Mouse (Mus musculus): ENCODE results near the gene Pigm. TPM values are rescaled to one million over a fixed set of nuclear protein-coding genes. Genes with fewer than 3 reads are reported as not detected.

Gene Pigm
- polyA plus RNA-seq, 1 experiment from 2014 or later: 6.6 TPM

DNA sequence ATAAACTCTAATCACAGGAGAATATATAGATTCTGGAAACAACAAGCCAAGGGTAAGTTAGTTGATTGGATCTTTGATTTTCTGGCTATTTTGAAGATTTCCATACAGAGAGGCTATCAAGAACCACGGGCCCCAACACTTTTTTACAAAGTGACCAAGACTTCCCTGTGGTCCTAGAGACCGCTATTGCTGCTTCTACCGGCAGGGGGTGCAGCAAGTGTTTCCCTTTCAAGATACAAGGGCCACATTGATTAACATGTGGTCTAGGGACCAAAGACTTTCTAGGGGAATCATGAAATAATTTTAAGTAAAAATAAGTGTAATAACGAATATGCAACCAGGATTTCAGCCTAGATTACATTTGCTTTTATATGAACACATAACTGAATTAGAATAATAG, 34.5 kb downstream of the Pigm start:
- ChIA-PET CTCF (no interaction called here), POLR2A (no interaction called here)
- no peaks in the 10 kb centered on the region for H3K27me3 ChIP-seq
- peak; percentile 67 for TF ChIP-seq CTCF (IDR thresholded peaks at IDR 0.05)
- in situ Hi-C loops (cut with MboI; ENCODE audit: low pct_unique_long_range_greater_than_20kb): no loop called here
- ATAC-seq (no peak), DNase-seq (ENCODE audit: low read depth, low spot score) (no peak)

DNA sequence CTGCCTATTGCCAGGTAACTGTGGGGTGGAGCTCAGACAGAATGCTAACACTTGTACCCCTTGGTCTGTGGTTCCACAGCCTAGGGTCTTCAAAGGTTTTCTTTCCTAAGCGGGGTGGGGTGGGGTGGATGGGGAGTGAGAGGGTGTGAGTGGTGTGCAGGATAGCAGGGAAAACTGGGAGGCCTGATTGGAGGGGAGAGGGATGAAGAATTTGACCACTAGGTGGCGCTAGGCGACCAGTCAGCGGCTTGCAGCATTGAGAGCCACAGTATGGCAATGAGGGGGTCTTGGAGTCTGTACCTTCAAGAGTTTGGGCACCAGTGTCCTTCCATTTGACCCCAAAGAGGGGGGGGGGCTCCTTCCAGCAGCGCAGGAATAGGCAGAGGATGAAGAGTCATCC, 35.9 kb downstream of the Pigm start:
- H3K27me3 ChIP-seq: no peaks in the 10 kb centered on the region
- CTCF ChIA-PET: interaction anchor here (0.7 to 2.2 kb wide), 4 partner anchors 34 to 78 kb away, joined by 3 to 11 read pairs (median 4); no protein-coding TSS in a partner anchor
- in situ Hi-C loops (cut with MboI; ENCODE audit: low pct_unique_long_range_greater_than_20kb): no loop called here
- ATAC-seq (no peak), DNase-seq (ENCODE audit: low read depth, low spot score) (no peak)
- POLR2A ChIA-PET: no interaction called here
- TF ChIP-seq CTCF (IDR thresholded peaks at IDR 0.05): peak; percentile 66

DNA sequence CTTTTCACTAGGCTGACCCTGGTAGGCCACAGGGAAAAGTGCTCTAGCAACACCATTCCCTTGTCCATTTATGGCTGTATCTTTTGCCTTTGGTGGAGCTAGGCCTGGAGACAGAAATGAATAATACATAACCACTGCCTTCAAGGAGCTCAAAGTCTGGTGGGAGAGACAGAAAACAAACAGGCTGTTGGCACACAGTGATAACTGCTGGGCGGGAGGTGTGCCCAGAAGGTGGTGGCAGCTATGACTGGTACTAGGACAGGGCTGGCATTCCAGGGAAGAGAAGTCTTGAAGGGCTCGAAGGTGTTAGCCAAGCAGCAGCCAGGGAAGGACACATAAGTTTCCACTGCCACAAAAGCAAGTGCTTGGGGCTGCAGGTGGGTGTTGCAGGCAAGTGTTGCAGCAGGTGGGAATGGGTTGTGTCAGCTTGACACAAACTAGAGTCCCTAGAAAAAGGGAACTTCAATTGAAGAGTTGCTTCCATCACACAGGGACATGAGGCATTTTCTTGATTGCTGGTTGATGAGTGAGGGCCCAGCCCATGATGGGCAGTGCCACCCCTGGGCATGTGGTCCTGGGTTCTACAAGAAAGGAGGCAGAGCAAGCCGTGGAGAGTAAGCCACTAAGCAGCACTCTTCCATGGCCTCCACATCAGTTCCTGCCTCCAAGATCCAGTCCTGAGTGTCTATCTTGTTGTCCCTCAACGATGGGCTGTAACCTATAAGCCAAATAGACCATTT, 37.3 kb downstream of the Pigm start:
- POLR2A ChIA-PET: no interaction called here
- DNase-seq (ENCODE audit: low read depth, low spot score) (no peak), ATAC-seq (no peak)
- H3K27me3 ChIP-seq: no peaks in the 10 kb centered on the region
- no peak for TF ChIP-seq CTCF (IDR thresholded peaks at IDR 0.05)
- in situ Hi-C loops (cut with MboI; ENCODE audit: low pct_unique_long_range_greater_than_20kb): no loop called here
- CTCF ChIA-PET: interaction anchor here (0.9 to 2.2 kb wide), 4 partner anchors 10 to 77 kb away, joined by 3 to 11 read pairs (median 4); no protein-coding TSS in a partner anchor

DNA sequence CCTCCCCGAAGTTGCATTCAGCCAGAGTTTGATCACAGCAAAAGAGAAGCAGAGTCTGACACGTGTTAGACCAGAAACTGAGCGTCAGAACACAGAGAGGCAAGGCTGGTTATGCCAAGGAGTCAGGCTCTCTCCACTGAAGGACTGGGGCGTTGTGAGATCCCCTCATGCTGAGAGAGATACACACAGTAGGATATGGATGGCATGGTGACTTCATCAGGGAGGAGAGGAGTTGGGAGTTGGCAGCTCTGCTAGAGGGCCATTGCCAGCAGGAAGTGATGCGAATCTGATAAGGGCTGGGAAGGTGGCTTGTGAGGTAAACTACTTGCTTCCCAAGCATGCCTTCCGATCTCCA, 37.9 kb downstream of the Pigm start:
- no peak for TF ChIP-seq CTCF (IDR thresholded peaks at IDR 0.05)
- in situ Hi-C loops (cut with MboI; ENCODE audit: low pct_unique_long_range_greater_than_20kb): no loop called here
- no peaks in the 10 kb centered on the region for H3K27me3 ChIP-seq
- POLR2A ChIA-PET: no interaction called here
- ATAC-seq (no peak), DNase-seq (ENCODE audit: low read depth, low spot score) (no peak)
- CTCF ChIA-PET: interaction anchor here (0.9 kb wide), 1 partner anchor 9 kb away, joined by 3 read pairs; no protein-coding TSS in a partner anchor

DNA sequence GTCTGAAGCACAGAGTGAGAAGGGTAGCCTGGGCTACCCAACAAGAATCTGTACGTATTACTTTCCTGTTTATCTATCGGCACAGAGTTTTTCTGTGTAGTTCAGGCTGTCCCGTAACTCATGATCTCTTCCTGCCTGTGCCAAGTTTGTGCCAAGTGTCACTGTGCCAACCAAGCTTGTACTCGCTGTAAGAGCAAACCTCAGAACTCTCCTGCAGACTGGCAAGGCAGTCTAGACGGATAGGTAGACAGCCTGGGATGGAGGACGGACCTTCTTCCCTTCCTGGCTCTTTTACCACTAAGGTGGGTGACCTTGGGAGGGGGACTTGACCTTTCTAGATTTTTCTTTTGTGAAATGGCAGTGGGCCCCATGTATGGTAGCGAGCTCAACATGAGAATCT, 38.7 kb downstream of the Pigm start:
- CTCF ChIA-PET: interaction anchor here (1.2 kb wide), 1 partner anchor 75 kb away, joined by 3 read pairs; no protein-coding TSS in a partner anchor
- ATAC-seq: no peak
- no peaks in the 10 kb centered on the region for H3K27me3 ChIP-seq
- TF ChIP-seq CTCF (IDR thresholded peaks at IDR 0.05): no peak
- POLR2A ChIA-PET: no interaction called here
- DNase-seq (ENCODE audit: low read depth, low spot score): no peak
- in situ Hi-C loops (cut with MboI; ENCODE audit: low pct_unique_long_range_greater_than_20kb): loop anchor here (5.0 kb wide), 1 partner anchor 67 kb away; the partner anchor contains the start of gene Igsf9

DNA sequence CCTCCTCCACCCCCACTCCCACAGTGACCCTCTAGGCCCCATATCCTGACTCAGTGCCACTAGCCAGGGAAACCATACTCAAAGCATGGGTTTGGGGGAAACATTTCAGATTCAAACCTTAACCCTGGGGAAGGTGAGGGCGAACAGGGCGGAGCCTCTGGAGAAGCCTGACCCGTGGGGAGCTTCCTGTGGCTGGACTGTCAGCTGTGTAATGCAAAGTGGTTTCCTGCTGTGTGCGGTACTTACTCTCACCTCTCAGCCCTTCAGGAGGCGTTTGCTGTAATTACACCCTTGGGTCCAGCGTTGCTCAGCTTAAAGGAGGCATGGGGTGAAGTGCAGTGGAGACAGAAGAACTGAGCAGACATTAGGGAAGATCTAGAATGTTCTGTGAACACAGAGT, 41.8 kb downstream of the Pigm start:
- CTCF ChIA-PET: interaction anchor here (1.0 to 1.3 kb wide), 3 partner anchors 10 to 72 kb away, joined by 3 read pairs; no protein-coding TSS in a partner anchor

DNA sequence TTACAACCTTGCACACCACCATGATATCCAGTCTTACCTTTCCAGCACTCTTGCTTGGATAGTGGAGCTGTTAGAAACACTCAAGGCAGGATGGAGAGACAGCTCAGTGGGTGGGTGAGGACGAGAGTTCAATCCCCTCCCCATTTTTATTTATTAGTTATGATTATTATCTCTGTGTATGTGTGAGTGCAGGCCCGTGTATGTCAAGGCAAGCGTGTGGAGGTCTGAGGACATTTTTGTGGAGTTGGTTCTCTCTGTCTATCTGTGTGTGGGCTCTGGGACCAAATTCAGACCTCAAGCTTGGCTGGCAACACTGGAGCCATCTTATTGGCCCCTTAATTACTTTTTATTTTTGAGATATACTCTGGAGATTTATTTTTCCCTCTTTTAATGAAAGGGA, 42.3 kb downstream of the Pigm start:
- no peak for TF ChIP-seq CTCF (IDR thresholded peaks at IDR 0.05)
- H3K27me3 ChIP-seq: no peaks in the 10 kb centered on the region
- DNase-seq (ENCODE audit: low read depth, low spot score) (no peak), ATAC-seq (no peak)
- in situ Hi-C loops (cut with MboI; ENCODE audit: low pct_unique_long_range_greater_than_20kb): loop anchor here (5.0 kb wide), 1 partner anchor 64 kb away; the partner anchor contains the start of gene Igsf9
- ChIA-PET CTCF (interaction anchor here (1.0 to 1.3 kb wide), 3 partner anchors 10 to 71 kb away, joined by 3 read pairs; no protein-coding TSS in a partner anchor), POLR2A (no interaction called here)

More for the DNA sequence above, 41.8 kb downstream of the Pigm start:
- no peak for ATAC-seq
- in situ Hi-C loops (cut with MboI; ENCODE audit: low pct_unique_long_range_greater_than_20kb): loop anchor here (5.0 kb wide), 1 partner anchor 64 kb away; the partner anchor contains the start of gene Igsf9
- POLR2A ChIA-PET: no interaction called here
- no peaks in the 10 kb centered on the region for H3K27me3 ChIP-seq
- no peak for DNase-seq (ENCODE audit: low read depth, low spot score)
- TF ChIP-seq CTCF (IDR thresholded peaks at IDR 0.05): no peak

DNA sequence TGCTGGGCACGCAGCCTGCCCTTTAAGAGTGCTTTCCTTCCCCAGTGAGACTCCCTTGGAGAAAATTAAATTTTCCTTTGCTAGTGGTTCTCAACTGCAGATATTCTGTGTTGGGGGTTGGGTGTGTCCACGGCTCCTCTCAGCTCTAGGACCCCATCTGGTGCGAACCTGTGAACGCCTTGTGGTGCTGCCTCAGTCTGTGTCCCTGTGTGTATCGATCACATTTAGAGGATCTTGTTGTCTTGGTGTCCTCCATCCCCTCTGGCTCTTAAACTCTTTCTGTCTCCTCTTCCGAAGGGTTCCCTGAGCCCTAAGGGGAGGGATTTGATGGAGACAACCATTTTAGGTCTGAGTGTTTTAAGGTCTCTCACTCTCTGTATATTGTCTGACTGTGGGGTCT, 43.8 kb downstream of the Pigm start:
- CTCF ChIA-PET: interaction anchor here (1.1 kb wide), 1 partner anchor 72 kb away, joined by 3 read pairs; no protein-coding TSS in a partner anchor

DNA sequence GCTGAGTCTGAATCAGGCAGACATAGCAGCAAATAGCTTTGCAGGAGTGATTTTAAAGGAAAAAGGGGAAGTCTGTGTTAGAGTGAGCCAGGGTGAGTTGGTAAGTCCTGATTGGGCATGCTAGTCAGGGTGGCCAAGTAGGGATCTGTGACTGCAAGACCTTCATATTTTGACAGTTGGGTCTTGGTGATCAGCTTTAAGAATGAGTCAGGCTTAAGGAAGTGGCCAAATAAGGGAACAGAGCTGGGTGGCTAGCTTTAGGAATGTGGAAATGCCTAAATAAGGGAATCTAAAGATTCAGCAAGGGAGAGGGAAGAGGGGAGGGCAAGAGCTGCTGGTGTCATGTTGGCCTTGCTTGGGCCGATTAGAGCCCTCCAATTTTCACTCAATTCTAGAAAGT, 47.0 kb downstream of the Pigm start:
- ChIA-PET CTCF (interaction anchor here (0.8 kb wide), 1 partner anchor 9 kb away, joined by 3 read pairs; no protein-coding TSS in a partner anchor), POLR2A (no interaction called here)
- in situ Hi-C loops (cut with MboI; ENCODE audit: low pct_unique_long_range_greater_than_20kb): no loop called here
- ATAC-seq (peak; percentile 96), DNase-seq (ENCODE audit: low read depth, low spot score) (no peak)
- H3K27me3 ChIP-seq: no peaks in the 10 kb centered on the region
- TF ChIP-seq CTCF (IDR thresholded peaks at IDR 0.05): no peak

More for the DNA sequence above, 43.8 kb downstream of the Pigm start:
- TF ChIP-seq CTCF (IDR thresholded peaks at IDR 0.05): no peak
- ATAC-seq (no peak), DNase-seq (ENCODE audit: low read depth, low spot score) (no peak)
- no peaks in the 10 kb centered on the region for H3K27me3 ChIP-seq
- POLR2A ChIA-PET: no interaction called here
- in situ Hi-C loops (cut with MboI; ENCODE audit: low pct_unique_long_range_greater_than_20kb): no loop called here

DNA sequence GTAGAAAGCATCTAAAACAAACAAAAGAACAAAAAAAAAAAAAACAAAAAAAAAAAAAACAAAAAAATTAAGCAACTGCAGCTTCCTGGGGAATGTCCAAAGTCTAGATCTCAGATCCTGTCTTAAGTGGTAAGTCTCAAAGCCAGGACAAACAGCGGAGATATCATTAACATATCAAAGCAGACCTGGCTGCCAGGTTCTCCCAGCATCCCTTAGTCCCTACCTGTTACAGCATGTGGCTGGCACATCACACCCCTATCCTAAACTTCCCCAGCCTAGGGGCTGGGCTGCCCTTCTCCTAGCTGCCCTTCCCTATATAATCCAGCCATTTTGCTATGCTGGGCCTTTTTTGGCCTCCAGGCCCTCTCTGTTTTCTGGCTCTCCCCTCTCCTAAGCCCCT, 50.1 kb downstream of the Pigm start:
- CTCF ChIA-PET: interaction anchor here (1.1 kb wide), 1 partner anchor 63 kb away, joined by 3 read pairs; no protein-coding TSS in a partner anchor
- DNase-seq (ENCODE audit: low read depth, low spot score) (no peak), ATAC-seq (no peak)
- TF ChIP-seq CTCF (IDR thresholded peaks at IDR 0.05): no peak
- no peaks in the 10 kb centered on the region for H3K27me3 ChIP-seq
- POLR2A ChIA-PET: no interaction called here
- in situ Hi-C loops (cut with MboI; ENCODE audit: low pct_unique_long_range_greater_than_20kb): no loop called here

DNA sequence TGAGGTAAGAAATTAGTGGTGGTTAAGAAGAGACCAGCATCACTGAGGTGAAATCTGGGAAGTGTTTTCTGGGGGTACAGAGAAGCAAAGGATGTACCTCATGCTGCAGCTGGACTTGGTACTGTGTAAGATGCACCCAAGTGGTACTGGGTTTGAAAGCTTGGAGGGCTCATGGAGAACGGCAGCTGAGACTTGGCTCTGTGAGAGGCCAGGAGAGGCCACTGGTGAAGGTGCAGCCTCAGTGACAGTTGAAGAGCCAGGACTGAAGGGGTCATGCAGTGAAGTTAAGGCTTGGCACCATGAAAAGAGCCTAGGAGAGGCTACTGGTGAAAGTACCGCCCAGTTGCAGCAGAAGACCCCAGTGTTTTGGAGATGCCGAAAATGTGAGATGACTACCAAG, 51.5 kb downstream of the Pigm start:
- no peaks in the 10 kb centered on the region for H3K27me3 ChIP-seq
- ChIA-PET POLR2A (no interaction called here), CTCF (interaction anchor here (1.1 kb wide), 1 partner anchor 62 kb away, joined by 3 read pairs; no protein-coding TSS in a partner anchor)
- in situ Hi-C loops (cut with MboI; ENCODE audit: low pct_unique_long_range_greater_than_20kb): no loop called here
- TF ChIP-seq CTCF (IDR thresholded peaks at IDR 0.05): no peak
- ATAC-seq (no peak), DNase-seq (ENCODE audit: low read depth, low spot score) (no peak)

All from Patski (cell line).